Mouse (Mus musculus): Measurements from ENCODE around the gene Scn9a.

- TF ChIP-seq USF1 (IDR thresholded peaks at IDR 0.05; ENCODE audit: low read depth, low read length), result no peak
- TF ChIP-seq POLR2AphosphoS2 (IDR thresholded peaks at IDR 0.05; ENCODE audit: low read length), result no peak
- TF ChIP-seq EP300 (IDR thresholded peaks at IDR 0.05; ENCODE audit: low read depth in 1 of 2, low read length in 2 of 2), result no peak
- no peak for TF ChIP-seq POLR2A (IDR thresholded peaks at IDR 0.05; ENCODE audit: control insufficient read depth in 1 of 2, insufficient read depth in 1 of 2, low read depth in 1 of 2, low read length in 2 of 2, poor library complexity in 1 of 2)
- no peak for TF ChIP-seq ZKSCAN1 (IDR thresholded peaks at IDR 0.05; ENCODE audit: low read depth, low read length)
- TF ChIP-seq TBP (IDR thresholded peaks at IDR 0.05; ENCODE audit: low read depth, low read length), result no peak
- TF ChIP-seq ELF1 (IDR thresholded peaks at IDR 0.05; ENCODE audit: low read depth, low read length), result no peak
- no peak for TF ChIP-seq TCF12 (IDR thresholded peaks at IDR 0.05; ENCODE audit: low read depth, low read length)
These were observed 38.6 kb downstream of the Scn9a start for GRCm38 (mm10) chr2:66596145-66596544.
